Mouse (Mus musculus) limb, embryonic 14.5 days (tissue): ENCODE results near the gene Mpped2. TPM values are rescaled to one million over a fixed set of nuclear protein-coding genes. Genes with fewer than 3 reads are reported as not detected.
A peak's percentile ranks its signal among the peaks of the same experiment; 100 is the strongest.

Source experiments
- ATAC-seq: fragments of 200-750 bp; cut with Nextera tagmentation; 2 replicates; pipeline ENCODE4 v1.8.0; 2017; ENCODE audit warnings: low read depth, moderate number of reproducible peaks, moderate TSS enrichment; ENCODE audit not compliant: low FRiP score
- DNase-seq: peaks from one replicate; pipeline ENCODE4 v3.0.0-alpha.2; 2015; ENCODE audit warnings: low spot score
- H3K27ac ChIP-seq: fragments of 300-500 bp; sonication (generic); replicated peaks from 2 replicates; pipeline ENCODE4 v1.5.1; 2014; ENCODE audit warnings: low read depth, mild to moderate bottlenecking, low read length, moderate library complexity, mixed read lengths
- H3K27me3 ChIP-seq: fragments of 300-500 bp; sonication (generic); 2 replicates; pipeline ENCODE4 v1.6.1; 2014; ENCODE audit warnings: low read length, mixed read lengths; ENCODE audit not compliant: control insufficient read depth, insufficient read depth
- H3K36me3 ChIP-seq: fragments of 300-500 bp; sonication (generic); 2 replicates; pipeline ENCODE4 v1.6.1; 2014; ENCODE audit warnings: mild to moderate bottlenecking, low read length, moderate library complexity, mixed read lengths; ENCODE audit not compliant: control insufficient read depth, insufficient read depth
- H3K4me1 ChIP-seq: fragments of 300-500 bp; sonication (generic); 2 replicates; pipeline ENCODE4 v1.6.1; 2014; ENCODE audit warnings: antibody characterized with exemption, low read length, mixed read lengths; ENCODE audit not compliant: control insufficient read depth, insufficient read depth
- H3K4me2 ChIP-seq: fragments of 300-500 bp; sonication (generic); replicated peaks from 2 replicates; pipeline ENCODE4 v1.6.1; 2014; ENCODE audit warnings: low read depth, mild to moderate bottlenecking, low read length, moderate library complexity; ENCODE audit not compliant: severe bottlenecking
- H3K4me3 ChIP-seq: fragments of 300-500 bp; sonication (generic); replicated peaks from 2 replicates; pipeline ENCODE4 v1.5.1; 2014; ENCODE audit warnings: low read length
- H3K9ac ChIP-seq: fragments of 300-500 bp; sonication (generic); 2 replicates; pipeline ENCODE4 v1.6.1; 2014; ENCODE audit warnings: mild to moderate bottlenecking, low read depth, low read length, moderate library complexity; ENCODE audit not compliant: severe bottlenecking
- H3K9me3 ChIP-seq: fragments of 300-500 bp; sonication (generic); 2 replicates; pipeline ENCODE4 v1.6.1; 2016; ENCODE audit warnings: low read length; ENCODE audit not compliant: control insufficient read depth
- POLR2A ChIP-seq: fragments of 200-500 bp; IDR thresholded peaks from 2 replicates; pipeline ENCODE4 v1.8.0; 2012; ENCODE audit warnings: inconsistent platforms, mild to moderate bottlenecking, moderate library complexity, borderline replicate concordance; ENCODE audit not compliant: insufficient read depth, insufficient read length; ENCODE audit errors: extremely low read depth
- WGBS: fragments of 180-500 bp; shearing (Covaris S2); extraction: QIAGEN DNeasy Blood & Tissue Kit; methylation state at CpG from one replicate; pipeline ENCODE4 v1.1.7; 2014; 5-methylcytosine and 5-hydroxymethylcytosine counted together
- polyA plus RNA-seq, 2 experiments: library from polyadenylated mRNA; depleted of rRNA in 1 of 2; stranded (reverse) in 1 of 2; unstranded in 1 of 2; fragments of >200 nt; fragmentation: Nextera tagmentation in 1 of 2; extraction: Ambion mirVana in 1 of 2; gene quantifications; 2 replicates each; pipeline versions ENCODE4 v1.2.1 to v1.2.3; 2012 to 2014

Mpped2 gene
- polyA plus RNA-seq, 2 experiments = 37.8 to 79.5 TPM

- H3K4me2 ChIP-seq = no peak overlapping the region
- H3K4me1 ChIP-seq = peaks cover 21% of the 10 kb centered on the region
- H3K36me3 ChIP-seq = no peaks in the 10 kb centered on the region
- TF ChIP-seq POLR2A = no peak
- H3K4me3 ChIP-seq = no peak overlapping the region
- DNase-seq = no peak
- no peak overlapping the region for H3K27ac ChIP-seq
- no peaks in the 10 kb centered on the region for H3K9me3 ChIP-seq
- no peak overlapping the region for H3K9ac ChIP-seq
- no peaks in the 10 kb centered on the region for H3K27me3 ChIP-seq
- no peak for ATAC-seq
- 93% methylated on average over 4 of the region's 4 CpGs for WGBS
Observed at GRCm38 (mm10) chr2:106653261-106653660, 39.8 kb upstream of the Mpped2 start.

DNA sequence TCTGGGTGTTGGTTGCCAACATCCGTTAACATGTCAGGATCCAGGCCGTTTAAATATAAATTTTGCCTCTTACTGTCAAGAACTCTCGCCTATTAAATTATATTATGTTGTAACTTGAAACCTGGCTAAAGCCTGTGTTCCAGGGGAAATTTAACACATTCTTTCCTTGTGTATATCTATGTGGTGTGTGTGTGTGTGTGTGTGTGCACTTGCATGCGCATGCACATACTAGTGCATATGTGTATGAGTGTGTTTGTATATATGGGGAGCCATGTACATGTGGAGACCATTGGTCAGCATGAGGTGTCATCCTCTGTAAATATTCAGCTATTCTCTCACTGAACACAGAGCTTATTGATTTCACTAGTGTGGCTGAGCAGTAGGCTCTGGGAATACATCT lies 37.8 kb upstream of the Mpped2 start:
- peaks cover 21% of the 10 kb centered on the region; the same call in 1 of the 2 replicates for H3K4me1 ChIP-seq
- no peaks in the 10 kb centered on the region for H3K9me3 ChIP-seq
- no peak for TF ChIP-seq POLR2A
- ATAC-seq (peak; percentile 35; the same call in 1 of the 2 replicates), DNase-seq (peak; percentile 32)
- H3K27me3 ChIP-seq = no peaks in the 10 kb centered on the region
- no peak overlapping the region for H3K9ac ChIP-seq
- no peak overlapping the region for H3K4me3 ChIP-seq
- H3K4me2 ChIP-seq = no peak overlapping the region
- WGBS = 29% methylated on average over 4 of the region's 4 CpGs
- H3K36me3 ChIP-seq = no peaks in the 10 kb centered on the region
- no peak overlapping the region for H3K27ac ChIP-seq

DNA sequence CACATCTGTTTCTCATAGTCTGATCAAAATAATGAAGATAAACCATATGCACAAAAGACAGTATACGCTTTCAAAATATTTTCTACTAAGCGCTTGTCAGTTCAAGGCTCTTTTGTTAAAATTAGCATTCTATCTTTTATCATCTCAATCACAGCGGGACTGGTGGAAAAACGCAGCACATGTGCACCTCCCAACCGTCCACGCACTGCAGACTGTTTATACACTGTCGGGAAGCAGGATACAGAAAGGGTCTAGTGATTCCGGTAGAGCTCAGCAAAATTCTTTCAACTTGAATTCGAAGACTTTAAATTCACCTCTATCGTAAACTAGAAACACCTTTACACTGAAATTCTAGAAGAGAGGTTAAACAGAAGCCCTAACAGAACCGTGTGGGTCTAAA lies 27.8 kb upstream of the Mpped2 start:
- no peak for ATAC-seq
- no peak overlapping the region for H3K27ac ChIP-seq
- no peak overlapping the region for H3K9ac ChIP-seq
- H3K4me1 ChIP-seq = no peaks in the 10 kb centered on the region
- no peak overlapping the region for H3K4me2 ChIP-seq
- WGBS = 34% methylated on average over 11 of the region's 11 CpGs
- no peak for TF ChIP-seq POLR2A
- H3K36me3 ChIP-seq = no peaks in the 10 kb centered on the region
- H3K9me3 ChIP-seq = no peaks in the 10 kb centered on the region
- no peak for DNase-seq
- H3K27me3 ChIP-seq = no peaks in the 10 kb centered on the region
- H3K4me3 ChIP-seq = no peak overlapping the region

- no peak overlapping the region for H3K9ac ChIP-seq
- H3K36me3 ChIP-seq = no peaks in the 10 kb centered on the region
- no peak overlapping the region for H3K4me3 ChIP-seq
- H3K4me2 ChIP-seq = no peak overlapping the region
- no peak for TF ChIP-seq POLR2A
- 65% methylated on average over 8 of the region's 8 CpGs for WGBS
- H3K27ac ChIP-seq = no peak overlapping the region
- DNase-seq (no peak), ATAC-seq (no peak)
- H3K4me1 ChIP-seq = peaks cover 2% of the 10 kb centered on the region; the same call in 1 of the 2 replicates
- H3K9me3 ChIP-seq = no peaks in the 10 kb centered on the region
- no peaks in the 10 kb centered on the region for H3K27me3 ChIP-seq
Observed at GRCm38 (mm10) chr2:106674319-106674718, 18.8 kb upstream of the Mpped2 start.

DNA sequence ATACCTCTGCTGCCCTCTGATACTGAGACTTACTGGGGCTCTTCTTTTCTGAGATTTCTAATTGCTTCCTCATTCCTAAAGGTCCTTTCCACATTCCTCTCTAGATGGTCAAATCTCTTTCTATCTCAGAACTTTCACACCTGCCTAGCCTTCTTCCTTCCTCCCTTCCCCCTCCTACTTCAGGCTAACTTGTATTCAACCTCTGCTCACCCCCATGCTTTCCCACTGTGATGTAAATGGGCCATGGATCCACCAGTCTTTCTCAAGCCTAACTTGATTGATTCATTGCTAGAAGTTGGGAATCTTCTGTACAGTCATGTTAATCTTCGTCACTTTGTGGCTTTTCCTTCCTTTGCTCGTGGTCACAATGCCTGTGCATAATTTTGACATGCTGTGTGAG lies 15.6 kb upstream of the Mpped2 start:
- Histone ChIP-seq H3K36me3 (no peaks in the 10 kb centered on the region), H3K9me3 (no peaks in the 10 kb centered on the region), H3K9ac (no peak overlapping the region), H3K27ac (no peak overlapping the region), H3K4me3 (no peak overlapping the region), H3K27me3 (no peaks in the 10 kb centered on the region), H3K4me1 (peaks cover 4% of the 10 kb centered on the region; the same call in 1 of the 2 replicates), H3K4me2 (no peak overlapping the region)
- ATAC-seq (no peak), DNase-seq (no peak)
- no peak for TF ChIP-seq POLR2A
- 71% methylated on average over 2 of the region's 2 CpGs for WGBS
